Mouse (Mus musculus) E14TG2a.4 (cell line): ENCODE results near the gene Esyt2.

Experiments used
- CTCF ChIP-seq: conservative IDR thresholded peaks from 2 replicates; pipeline ENCODE4 v1.5.1; 2014; ENCODE audit warnings: low read length
- NANOG ChIP-seq: IDR thresholded peaks from 2 replicates; pipeline ENCODE4 v1.6.1; 2014; ENCODE audit warnings: borderline replicate concordance, low read length, mixed read lengths
- POU5F1 ChIP-seq: IDR thresholded peaks from 2 replicates; pipeline ENCODE4 v1.6.1; 2014; ENCODE audit warnings: low read length, borderline replicate concordance

DNA sequence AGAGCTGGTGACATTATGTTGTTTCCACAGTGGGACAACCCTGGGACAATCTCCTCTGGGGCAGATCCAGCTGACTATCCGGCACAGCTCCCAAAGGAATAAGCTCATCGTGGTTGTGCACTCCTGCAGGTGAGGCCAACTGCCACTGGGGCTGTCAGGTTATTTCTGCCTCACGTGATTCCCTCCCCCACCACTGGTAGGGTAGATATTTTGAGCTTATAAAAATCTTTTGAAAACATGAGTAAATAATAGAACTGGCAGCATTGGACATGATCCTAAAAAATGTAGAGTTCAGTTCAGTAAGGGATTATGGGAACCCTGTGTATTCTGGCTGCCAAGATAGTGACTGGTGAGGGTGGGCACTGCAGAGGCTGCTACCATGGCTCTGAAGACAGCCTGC lies 85.9 kb downstream of the Esyt2 start:
- TF ChIP-seq CTCF (no peak), NANOG (no peak), POU5F1 (no peak)
